Mouse (Mus musculus) bone marrow macrophage, adult 2 months (primary cell): Measurements from ENCODE around the gene Itprid1. TPM values are rescaled to one million over a fixed set of nuclear protein-coding genes. Genes with fewer than 3 reads are reported as not detected.

Experiments used
- H3K27ac ChIP-seq: 2 replicates; pipeline ENCODE4 v1.5.1; 2012; ENCODE audit warnings: low read depth, low read length; ENCODE audit not compliant: insufficient read depth
- H3K4me1 ChIP-seq: 2 replicates; pipeline ENCODE4 v1.6.1; 2012; ENCODE audit warnings: low read length; ENCODE audit not compliant: control insufficient read depth, insufficient read depth
- H3K4me3 ChIP-seq: 2 replicates; pipeline ENCODE4 v1.5.1; 2012; ENCODE audit warnings: mild to moderate bottlenecking, low read length, moderate library complexity; ENCODE audit not compliant: insufficient read depth
- CTCF ChIP-seq: IDR thresholded peaks from 2 replicates; pipeline ENCODE4 v1.5.1; 2012; ENCODE audit warnings: low read depth, mild to moderate bottlenecking, low read length, moderate library complexity
- POLR2A ChIP-seq: IDR thresholded peaks from 2 replicates; pipeline ENCODE4 v1.6.1; 2012; ENCODE audit warnings: mild to moderate bottlenecking, low read depth, low read length, borderline replicate concordance
- polyA plus RNA-seq: library from polyadenylated mRNA; stranded (reverse); fragments of >200 nt; gene quantifications from 2 replicates; pipeline ENCODE4 v1.2.4, GENCODE M21; 2012; ENCODE audit not compliant: missing spikeins, insufficient read depth, insufficient read length

The Itprid1 gene
- polyA plus RNA-seq, 1 experiment: not detected

- H3K27ac ChIP-seq: no peak overlapping the region
- no peaks in the 10 kb centered on the region for H3K4me1 ChIP-seq
- TF ChIP-seq CTCF: no peak
- TF ChIP-seq POLR2A: no peak
- H3K4me3 ChIP-seq: no peak overlapping the region
Observed at GRCm38 (mm10) chr6:55808692-55809091, 28.0 kb upstream of the Itprid1 start.

GRCm38 (mm10) chr6:55811153-55811552 lies 25.5 kb upstream of the Itprid1 start:
- Histone ChIP-seq H3K4me3 (no peak overlapping the region), H3K4me1 (no peaks in the 10 kb centered on the region), H3K27ac (no peak overlapping the region)
- TF ChIP-seq CTCF: no peak
- TF ChIP-seq POLR2A: no peak

GRCm38 (mm10) chr6:55812353-55812752 lies 24.3 kb upstream of the Itprid1 start:
- no peaks in the 10 kb centered on the region for H3K4me1 ChIP-seq
- no peak overlapping the region for H3K27ac ChIP-seq
- H3K4me3 ChIP-seq: no peak overlapping the region
- TF ChIP-seq CTCF: no peak
- no peak for TF ChIP-seq POLR2A

- Histone ChIP-seq H3K4me1 (no peaks in the 10 kb centered on the region), H3K27ac (no peak overlapping the region)
- TF ChIP-seq POLR2A (no peak), CTCF (no peak)
Observed at GRCm38 (mm10) chr6:55814184-55814926, 22.3 kb upstream of the Itprid1 start.

GRCm38 (mm10) chr6:55816911-55817310 lies 19.8 kb upstream of the Itprid1 start:
- Histone ChIP-seq H3K27ac (no peak overlapping the region), H3K4me1 (no peaks in the 10 kb centered on the region), H3K4me3 (no peak overlapping the region)
- TF ChIP-seq CTCF: no peak
- no peak for TF ChIP-seq POLR2A

More at GRCm38 (mm10) chr6:55814184-55814926, 22.3 kb upstream of the Itprid1 start:
- H3K4me3 ChIP-seq: no peak overlapping the region

- Histone ChIP-seq H3K4me1 (no peaks in the 10 kb centered on the region), H3K27ac (no peak overlapping the region), H3K4me3 (no peak overlapping the region)
- TF ChIP-seq POLR2A (no peak), CTCF (no peak)
Observed at GRCm38 (mm10) chr6:55829722-55830121, 7.0 kb upstream of the Itprid1 start.

- Histone ChIP-seq H3K4me1 (no peaks in the 10 kb centered on the region), H3K27ac (no peak overlapping the region), H3K4me3 (no peak overlapping the region)
- TF ChIP-seq POLR2A (no peak), CTCF (no peak)
Observed at GRCm38 (mm10) chr6:55852589-55852988, 15.9 kb downstream of the Itprid1 start.

- H3K4me3 ChIP-seq: no peak overlapping the region
- H3K4me1 ChIP-seq: no peaks in the 10 kb centered on the region
- no peak for TF ChIP-seq POLR2A
- no peak for TF ChIP-seq CTCF
- H3K27ac ChIP-seq: no peak overlapping the region
Observed at GRCm38 (mm10) chr6:55856085-55856484, 19.4 kb downstream of the Itprid1 start.

GRCm38 (mm10) chr6:55865206-55865605 lies 28.5 kb downstream of the Itprid1 start:
- TF ChIP-seq CTCF (no peak), POLR2A (no peak)
- H3K27ac ChIP-seq: no peak overlapping the region
- no peak overlapping the region for H3K4me3 ChIP-seq
- H3K4me1 ChIP-seq: no peaks in the 10 kb centered on the region

- TF ChIP-seq POLR2A: no peak
- no peak for TF ChIP-seq CTCF
- H3K27ac ChIP-seq: no peak overlapping the region
- H3K4me1 ChIP-seq: no peaks in the 10 kb centered on the region
- no peak overlapping the region for H3K4me3 ChIP-seq
Observed at GRCm38 (mm10) chr6:55879356-55879960, 42.8 kb downstream of the Itprid1 start.
